Mouse (Mus musculus) mature B cell (primary cell): ENCODE measurements at regions not wholly inside any gene's neighbourhood (a gene's known extent, or its start where the extent isn't known, plus 50 kb on each side); places are given as distances from the start of the nearest gene placed in this dataset.
"Not testable (repeated sequence)": the region's sequence is repeated elsewhere in the genome, so short reads cannot be mapped to it uniquely, and the experiment has no call there.

ENCODE experiments used
- in situ Hi-C: fragments of 300-500 bp; cut with MboI; formaldehyde crosslinking; loops from 2 replicates; pipeline ENCODE4 v1.14.3; 2019

DNA sequence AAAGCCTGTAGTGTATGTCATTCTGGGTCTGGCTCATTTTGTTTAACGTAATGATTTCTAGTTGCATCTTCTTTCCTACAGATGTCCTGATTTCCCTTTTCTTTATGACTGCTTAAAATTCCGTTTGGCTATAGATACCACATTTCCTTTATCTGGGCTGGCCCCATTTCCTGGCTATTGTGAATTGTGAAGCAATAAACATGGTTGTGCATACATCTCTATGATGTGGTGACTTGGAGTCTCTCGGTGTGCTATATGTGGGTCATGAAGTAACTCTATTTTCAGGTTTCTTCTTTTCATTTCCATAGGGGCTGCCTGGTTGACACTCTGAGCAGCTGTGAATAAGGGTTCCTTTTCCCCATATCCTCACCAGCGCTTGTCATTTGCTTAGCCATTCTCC lies 336.7 kb upstream of the Tbl1xr1 start:
- in situ Hi-C loops: no loop called here

DNA sequence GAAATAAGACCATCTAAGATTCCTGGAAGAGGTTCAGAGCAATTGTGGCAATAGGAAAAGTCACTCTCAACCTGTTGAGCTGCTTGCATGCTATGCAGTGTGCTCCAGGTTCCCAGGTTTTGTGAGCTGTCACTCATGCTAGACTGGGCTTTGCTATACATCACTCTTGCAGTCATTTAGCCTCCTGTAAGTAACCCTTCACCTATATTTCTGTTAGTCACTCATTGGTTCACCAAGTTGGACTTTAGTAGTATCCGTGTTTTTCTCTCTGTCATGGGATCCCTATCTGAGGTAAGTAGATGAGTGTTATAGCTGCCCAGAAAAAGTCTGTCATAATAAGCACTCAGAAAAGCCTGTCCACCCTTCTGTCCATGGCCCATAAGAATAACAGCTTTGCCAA lies 332.3 kb upstream of the Tbl1xr1 start:
- in situ Hi-C loops: no loop called here

DNA sequence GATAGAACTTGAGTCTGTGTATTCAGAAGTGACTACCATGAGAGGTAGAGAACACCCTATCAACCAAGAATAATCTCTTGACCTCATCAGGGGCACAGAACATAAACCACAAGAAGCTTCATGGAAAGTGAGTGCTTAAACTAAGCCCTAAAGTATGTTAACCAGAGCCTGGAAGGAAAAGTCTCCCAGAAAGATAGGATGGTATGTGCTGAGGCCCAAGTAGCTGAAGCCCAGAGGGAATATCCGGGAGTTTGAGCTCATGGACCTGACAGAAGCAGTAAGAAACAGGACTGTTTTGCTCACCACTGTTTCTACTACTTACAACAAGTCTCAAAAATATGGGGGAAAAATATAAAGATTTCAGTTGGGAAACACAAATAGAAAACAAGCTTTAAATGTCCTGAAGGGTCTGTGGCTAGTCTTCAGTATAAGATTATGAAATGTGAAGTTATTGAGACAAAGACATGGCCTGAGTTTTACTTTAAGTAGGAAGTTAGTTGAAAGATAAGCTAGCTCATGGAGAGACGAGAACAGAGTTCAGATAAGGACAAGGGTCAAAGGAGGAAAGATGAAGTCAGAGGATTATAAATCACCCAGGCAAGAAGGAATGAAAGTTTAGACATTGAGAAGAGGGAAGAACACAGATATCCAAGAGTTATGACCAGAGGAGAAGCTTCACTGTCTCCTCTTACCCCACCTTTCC lies 315.8 kb upstream of the Tbl1xr1 start:
- in situ Hi-C loops: no loop called here

DNA sequence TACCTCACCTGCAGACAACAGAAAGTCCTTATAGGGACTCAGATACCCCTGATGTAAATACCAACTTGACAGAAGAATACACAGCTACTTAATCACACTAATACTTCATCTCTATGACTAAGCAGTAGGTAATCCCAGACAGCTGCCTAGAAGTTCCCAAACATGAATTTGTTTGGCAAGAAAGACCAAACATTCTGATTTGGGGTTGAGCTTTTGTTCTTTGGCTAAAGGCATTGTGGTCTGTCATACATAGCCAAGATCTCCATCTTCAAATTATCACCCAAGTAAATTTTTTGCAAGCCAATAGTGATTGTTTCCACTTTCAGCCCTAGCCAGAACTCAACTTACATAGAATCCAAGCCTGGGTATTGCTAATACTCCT lies 315.2 kb upstream of the Tbl1xr1 start:
- in situ Hi-C loops: no loop called here

DNA sequence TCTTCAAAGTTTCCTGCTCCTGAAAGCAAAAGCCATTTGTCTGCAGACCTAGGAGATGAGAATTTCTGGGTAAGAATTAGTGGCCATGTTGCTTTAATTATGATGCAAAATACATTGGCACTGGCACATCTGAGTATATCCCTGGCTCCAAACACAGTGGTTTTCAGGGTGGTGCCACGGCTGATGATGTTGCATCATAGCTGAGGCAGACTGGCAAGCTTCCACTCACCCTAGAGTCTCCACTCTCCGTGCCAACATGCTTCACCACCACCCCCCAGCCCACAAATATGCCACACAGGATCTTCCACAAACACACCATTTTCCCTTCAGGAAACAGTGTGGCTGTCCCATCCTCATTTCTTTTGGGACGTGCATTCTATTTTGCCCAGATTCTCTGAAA lies 314.5 kb upstream of the Tbl1xr1 start:
- in situ Hi-C loops: no loop called here

DNA sequence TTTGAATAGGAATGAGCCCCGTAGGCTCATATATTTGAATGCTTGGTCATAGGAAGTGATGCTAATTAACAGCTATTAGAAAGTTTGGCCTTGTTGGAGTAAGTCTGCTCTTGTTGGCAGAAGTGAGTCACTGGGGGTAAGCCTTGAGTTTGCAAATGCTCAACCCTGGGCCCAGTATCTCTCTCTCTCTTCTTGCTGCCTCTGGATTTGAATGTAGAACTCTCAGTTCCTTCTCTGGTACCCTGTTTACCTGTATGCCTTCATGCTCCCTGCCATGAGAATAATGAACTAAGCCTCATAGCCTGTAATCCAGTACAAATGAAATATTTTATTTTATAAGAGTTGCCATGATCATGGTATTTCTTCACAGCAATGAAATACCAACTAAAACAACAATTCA lies 308.4 kb upstream of the Tbl1xr1 start:
- in situ Hi-C loops: no loop called here

DNA sequence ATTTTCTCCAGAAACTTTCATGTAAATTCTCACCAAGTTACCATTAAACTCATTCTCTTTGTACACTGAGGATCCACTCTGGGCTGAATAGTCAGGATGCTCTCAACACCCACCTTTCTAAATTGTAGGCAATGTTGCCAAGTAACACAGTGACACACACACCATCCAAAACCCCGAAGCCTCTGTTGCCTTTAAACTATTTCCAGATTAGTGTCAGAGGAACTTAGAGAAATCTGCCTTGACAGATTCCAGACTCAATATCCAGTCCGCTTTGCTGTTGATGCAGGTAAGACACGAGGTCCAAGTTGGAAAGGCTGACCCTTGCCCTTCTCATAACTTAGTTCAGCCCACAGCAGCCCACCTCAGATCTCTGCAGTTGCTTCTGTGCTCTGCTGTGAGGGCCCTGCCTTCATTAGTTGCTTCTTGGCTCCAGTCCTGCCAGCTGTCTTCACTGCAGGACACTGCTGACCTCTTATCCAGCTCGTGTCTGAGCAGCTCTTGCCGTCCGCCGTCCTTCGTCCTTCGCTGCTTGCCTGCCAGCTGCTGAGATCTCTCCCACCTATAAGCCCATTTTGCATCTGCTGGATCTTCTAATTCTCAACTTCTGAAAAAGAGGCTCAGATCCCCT lies 306.4 kb upstream of the Tbl1xr1 start:
- in situ Hi-C loops: no loop called here

DNA sequence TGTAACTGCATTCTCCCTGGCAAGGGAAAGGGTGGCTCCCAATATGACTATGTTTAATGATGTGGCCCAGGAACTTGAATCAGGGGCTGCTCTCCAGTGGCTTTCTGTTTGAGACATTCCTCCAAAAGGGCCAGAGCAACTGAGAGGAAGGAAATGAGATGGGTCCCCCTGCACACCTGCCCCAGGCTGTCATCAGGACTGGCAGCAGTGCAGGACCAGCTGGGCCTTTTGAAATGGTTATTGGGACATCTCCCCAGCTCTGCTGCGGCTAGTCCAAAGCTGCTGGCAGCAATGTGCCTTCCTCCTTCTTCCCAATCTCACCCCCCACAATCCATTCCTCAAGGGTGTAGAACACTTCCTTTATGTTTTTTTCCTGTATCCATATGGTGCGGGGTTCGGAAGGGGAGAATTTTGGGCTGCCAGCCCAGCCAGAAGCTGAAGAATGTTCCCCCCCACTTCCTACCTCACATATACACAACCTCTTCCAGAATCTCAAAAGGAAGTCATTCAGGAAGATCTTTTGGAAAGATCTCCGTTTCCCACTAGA lies 304.6 kb upstream of the Tbl1xr1 start:
- in situ Hi-C loops: no loop called here

DNA sequence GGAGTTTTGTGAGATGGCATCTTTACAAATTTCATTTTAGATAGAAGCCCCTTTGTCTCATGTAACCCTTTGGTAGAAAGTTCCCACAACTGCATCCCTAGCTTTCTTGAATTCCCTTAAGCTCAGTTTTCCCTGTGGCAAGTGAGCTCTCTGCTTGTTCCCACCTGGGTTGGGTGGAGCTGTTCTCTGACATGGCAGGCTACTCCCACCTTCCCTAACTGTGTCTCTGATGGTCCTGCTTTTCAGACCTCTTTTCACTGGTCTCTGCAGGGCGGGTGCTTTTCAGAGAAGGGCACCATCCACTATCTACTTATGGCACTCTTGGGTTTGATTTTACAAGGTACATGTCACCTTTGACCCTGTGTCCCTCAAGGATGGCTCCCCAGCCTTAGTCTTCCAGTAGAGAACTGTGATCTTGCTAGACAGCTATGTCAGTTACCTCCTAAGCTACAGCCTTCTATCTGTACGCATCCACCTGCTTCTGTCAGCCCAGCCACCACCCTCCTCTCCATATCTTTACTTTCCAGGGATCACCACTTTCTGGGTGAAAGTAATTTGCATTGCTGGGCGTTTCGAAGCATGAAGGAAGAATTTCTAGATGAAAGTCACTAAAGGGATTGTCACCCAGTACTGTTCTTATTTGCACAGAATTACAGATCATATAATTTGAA lies 302.1 kb upstream of the Tbl1xr1 start:
- in situ Hi-C loops: no loop called here

DNA sequence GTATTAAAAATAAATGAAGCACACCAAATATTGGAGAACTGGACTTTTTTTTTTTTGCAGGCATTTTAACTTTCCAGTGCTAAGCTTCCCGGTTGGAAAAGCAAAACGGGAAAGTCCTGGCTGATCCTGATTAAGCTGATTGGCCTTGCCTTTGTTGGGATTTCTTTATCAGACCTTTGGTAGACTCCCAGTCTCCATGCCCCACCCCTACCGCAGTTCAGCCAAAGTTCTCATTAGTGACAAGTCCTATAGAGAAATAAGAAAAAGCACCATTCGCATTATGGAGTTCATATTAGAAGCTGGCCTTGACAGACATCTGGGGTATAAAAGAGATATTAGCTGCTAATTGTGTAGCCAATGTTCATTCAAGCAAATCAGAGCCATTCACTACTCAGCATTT lies 297.7 kb upstream of the Tbl1xr1 start:
- in situ Hi-C loops: no loop called here

DNA sequence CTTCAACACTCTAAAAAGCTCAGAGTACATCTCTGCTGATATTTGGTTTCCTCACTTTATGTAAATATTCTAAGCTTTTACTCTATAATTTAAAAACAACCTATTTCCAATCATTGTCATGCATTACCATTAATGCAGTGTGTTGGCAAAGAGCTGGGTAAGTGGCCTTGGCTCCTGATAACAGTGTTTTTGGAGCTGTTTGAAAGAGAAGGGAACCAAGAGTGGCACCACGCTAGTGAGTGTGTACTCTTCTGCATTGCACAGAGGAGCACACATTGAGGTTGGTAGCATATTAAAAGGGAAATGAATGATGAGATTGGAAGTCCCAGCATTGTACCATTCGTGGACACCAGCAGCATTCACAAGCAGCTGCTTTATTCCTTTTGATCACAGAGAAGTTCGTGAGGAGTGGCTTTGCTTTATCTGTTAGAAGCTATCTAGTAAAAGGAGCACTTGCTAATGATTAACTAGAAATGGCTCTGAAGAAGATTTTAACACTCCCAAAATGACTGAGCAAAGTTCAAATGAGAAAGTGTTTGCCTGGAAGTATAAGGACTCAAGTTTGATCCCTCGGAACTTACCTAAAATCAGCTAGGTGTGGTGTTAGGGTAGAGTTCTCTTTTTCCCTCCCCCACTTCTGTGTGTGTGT lies 284.3 kb upstream of the Tbl1xr1 start:
- in situ Hi-C loops: no loop called here

DNA sequence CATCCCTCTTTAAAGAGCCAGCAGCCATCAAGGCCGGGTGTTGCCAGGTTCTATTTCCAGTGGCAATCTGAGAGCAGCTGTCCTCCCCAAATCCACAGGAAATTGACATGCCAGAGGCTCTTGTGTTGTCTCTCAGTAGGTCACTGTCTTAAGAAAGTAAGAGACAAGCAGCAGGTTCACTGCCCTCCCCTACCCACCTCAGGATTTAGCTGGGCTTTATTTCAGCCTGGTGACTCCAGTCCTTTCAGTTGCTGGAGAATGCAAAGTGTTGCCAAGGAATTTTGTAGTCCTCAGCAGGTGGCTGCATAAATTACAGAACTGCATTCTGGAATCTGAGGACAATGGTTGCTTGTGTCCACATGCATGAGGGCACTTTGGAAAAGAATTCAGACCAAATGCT lies 278.3 kb upstream of the Tbl1xr1 start:
- in situ Hi-C loops: no loop called here

DNA sequence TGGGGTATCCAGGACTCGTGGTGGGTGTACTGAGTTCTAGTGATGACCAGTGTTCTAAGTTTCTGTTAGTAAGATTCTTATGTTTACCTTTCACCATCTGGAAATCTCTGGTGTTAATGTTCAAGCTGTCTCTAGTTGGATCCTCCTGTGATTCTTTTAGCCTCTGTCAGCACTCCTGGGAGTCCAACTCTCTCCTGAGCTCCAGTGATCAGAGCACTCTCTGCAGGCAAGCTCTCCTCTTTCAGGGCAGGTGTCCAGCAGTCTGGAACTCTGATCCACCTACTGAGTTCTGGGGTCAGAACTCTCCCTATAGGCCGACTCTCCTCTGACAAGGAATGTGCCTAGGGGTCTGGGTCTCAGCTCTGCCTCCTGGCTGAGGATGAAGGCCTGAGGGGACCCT lies 272.6 kb upstream of the Tbl1xr1 start:
- in situ Hi-C loops: not testable (repeated sequence)

DNA sequence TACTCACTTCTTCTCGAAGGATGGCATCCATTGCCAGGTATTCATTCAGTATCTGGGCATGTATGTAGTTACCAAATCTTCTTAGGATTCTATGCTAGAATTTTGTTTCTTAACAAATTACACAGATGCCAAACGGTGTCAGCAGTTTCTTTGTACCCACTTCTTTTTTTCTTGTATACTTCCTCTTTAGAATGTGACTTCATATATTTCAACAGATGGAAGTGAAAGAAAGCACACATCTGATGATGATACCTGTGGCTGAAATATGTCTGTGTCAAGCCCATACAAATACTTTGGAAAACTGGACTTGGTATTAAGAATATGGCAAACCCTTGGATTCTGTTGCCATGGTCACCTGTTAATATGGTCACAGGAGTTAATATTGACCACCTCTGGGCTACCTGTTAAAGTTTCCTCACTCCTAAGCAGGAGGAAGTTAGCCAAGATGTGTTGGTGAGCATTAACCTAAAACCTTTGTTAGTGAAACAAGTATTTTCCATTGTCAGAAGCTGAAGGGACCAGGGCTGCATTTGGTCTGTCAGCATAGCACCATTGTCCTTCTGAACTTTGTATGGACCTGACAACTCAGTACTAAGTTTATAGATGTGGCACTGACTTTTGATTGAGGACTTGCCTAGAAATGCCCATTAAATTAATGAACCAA lies 269.8 kb upstream of the Tbl1xr1 start:
- in situ Hi-C loops: no loop called here

DNA sequence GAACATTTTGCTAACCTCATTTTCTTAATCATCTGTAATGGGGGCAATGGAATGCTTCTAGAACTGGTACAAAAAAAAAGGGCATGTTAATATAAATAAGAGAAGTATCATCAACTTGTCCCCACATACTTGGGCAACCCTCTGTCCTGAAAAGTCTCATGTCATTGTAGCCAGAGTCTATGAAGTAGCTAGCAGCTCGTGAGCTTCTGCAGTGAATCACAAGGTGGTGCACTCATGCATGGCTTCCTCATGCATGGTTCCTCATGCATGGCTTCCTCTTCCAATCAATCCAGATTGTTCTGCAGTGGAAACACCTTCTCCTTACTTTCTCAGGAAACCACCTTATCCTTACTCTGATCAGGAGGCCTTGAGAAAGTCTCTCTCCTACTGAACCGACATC lies 267.9 kb upstream of the Tbl1xr1 start:
- in situ Hi-C loops: no loop called here

DNA sequence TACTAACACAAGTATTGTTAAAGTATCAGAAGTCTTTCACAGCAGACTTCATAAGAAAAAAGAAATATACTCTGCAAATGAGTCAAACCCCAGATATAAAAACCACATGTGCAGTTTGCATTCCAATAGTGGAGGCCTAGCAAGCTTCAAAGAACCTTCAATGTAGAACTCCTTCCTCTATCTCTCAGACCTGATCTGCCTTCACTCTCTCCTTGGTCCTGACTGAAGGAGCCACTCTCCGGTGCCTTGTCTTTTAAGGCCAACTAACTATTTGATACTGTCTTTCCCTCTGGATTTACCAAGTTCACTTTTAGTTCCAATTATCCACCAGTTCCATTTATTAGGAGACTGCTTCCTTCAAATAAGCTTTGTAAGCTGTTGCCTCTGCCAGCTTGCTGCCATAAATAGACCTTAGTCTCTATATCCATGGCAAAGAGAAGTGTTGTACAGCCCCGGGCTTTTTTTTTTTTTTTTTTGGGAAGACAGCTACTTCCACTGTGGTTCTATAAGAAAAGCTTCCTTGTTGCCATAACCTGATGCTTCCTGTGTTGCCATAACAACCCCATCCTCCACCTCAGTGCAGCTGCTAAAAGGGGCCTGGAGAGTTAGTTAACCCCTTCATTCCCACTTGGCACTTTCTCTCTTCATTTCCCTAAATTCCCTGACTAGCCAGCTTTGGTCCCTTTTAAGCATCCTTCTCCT lies 266.5 kb upstream of the Tbl1xr1 start:
- in situ Hi-C loops: no loop called here

DNA sequence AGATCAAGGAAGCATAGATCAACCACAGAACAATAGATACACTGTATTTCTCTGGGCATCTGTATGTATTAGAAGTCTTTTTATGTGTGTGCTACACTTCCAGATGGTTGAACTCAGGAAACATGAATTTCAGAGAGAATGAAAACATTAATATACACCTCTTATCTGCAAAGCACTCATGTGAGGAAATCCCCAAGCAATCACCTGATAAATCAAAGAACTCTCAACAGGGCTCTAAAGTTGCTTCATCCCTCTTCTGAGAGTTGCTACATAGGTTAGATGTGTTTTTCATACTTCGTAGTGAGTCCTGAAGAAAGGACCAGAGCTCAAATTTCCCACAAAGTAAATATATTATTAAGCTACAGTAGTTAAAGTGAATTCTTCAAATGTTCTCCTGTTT lies 263.1 kb upstream of the Tbl1xr1 start:
- in situ Hi-C loops: no loop called here

DNA sequence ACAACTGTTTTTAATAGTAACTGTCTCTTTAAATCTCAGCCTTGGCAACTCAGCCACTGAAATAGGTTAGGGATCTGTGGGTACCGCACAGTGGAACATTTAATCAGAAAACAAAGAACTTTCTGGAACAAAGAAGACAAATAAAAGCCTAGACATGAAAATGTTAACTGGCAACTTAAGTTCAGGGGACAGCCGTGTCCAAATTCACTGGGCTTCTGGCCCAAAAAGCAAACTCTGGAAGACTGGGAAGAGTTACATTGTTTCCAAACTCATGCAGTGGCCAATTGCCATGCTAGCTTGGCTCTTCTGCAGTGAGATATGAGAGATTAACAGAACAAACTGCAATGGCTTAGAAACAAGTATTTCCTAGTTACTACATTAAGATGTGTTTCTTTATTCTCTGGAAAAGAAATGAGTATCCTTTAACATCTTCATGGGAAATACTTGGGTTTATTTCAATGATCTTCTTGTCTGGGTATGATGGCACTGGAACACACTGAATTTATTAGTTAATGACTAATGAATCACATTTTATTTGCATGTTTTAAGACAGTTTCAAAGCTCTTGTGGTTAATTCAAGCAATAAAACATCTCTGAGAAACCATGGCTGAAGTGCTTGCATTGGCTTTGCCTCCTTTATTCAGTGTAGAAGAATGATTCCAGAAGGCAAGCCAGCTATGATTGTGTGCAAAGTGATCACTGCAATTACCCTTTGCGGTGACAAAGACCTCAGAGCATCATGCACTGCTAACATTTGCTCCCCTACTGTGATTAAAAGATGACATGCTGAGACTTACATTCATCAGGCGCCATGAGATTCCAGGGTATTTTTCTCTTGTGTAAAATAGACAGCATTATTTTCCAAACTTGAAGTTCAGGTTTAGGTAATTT lies 259.2 kb upstream of the Tbl1xr1 start:
- in situ Hi-C loops: no loop called here

DNA sequence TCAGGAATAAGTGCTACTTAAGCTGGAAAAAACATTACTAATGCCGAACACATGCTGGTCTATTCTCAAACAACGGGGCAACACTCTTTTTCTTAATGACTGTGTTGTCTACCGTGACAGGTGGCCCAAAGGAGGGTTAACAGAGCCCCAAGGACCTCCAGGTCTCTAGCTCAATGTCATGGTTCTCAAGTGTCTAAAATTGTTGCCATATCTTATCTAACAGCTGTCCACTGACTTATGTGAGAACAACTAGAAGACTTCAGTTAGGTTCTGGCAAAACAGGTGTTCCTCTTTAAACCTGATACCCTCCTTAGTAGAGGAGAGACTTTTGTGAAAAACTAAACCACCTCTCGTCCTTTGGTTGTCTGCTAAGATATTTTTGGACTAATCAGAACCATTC lies 257.4 kb upstream of the Tbl1xr1 start:
- in situ Hi-C loops: no loop called here

DNA sequence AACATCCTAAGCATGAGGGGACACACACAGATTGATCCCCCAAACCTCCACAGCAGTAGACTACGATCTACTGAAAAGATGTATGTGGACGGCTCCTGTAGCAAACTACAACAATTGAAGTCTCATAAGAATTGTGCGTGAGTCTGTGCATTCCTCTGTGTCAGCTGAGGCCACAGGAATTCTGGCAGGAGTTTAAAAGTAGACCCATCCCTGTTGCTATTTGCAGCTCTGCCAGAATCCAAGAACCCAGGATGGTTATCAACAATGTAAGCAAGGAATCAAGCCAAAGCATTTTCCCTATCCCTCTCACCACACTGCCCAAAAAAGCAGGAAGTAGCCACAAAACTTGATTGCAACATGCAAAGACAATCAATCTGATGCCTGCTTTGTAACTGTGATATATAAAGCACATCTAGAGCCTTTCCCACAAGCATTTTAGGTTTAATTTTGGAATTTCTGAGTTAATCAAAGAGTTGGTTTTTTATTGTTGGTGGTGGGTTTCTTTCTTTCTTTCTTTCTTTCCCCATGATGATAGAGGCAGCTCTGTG lies 256.3 kb upstream of the Tbl1xr1 start:
- in situ Hi-C loops: no loop called here
